Mouse (Mus musculus): Measurements from ENCODE around the gene Tmprss11b.

GRCm38 (mm10) chr5:86704923-86705322 is 28.8 kb upstream of the Tmprss11b start:
- no peak for TF ChIP-seq POLR2A (IDR thresholded peaks at IDR 0.05; ENCODE audit: low read depth, low read length)
- no peak for TF ChIP-seq CTCF (conservative IDR thresholded peaks at IDR 0.05; ENCODE audit: insufficient read depth, insufficient read length, low read depth, low read length)
